Mouse (Mus musculus): ENCODE measurements around the gene Dnaja1.

GRCm38 (mm10) chr4:40676338-40676737 is 45.6 kb upstream of the Dnaja1 start:
- TF ChIP-seq CTCF (IDR thresholded peaks at IDR 0.05; ENCODE audit: low read depth) (no peak), EP300 (IDR thresholded peaks at IDR 0.05; ENCODE audit: low read depth) (no peak)
